Mouse (Mus musculus): Measurements from ENCODE around the gene Rpl23a. TPM values are rescaled to one million over a fixed set of nuclear protein-coding genes. Genes with fewer than 3 reads are reported as not detected.

Rpl23a gene
- polyA plus RNA-seq, 1 experiment = 4,612 TPM

- no peaks in the 10 kb centered on the region for H3K79me2 ChIP-seq (ENCODE audit: control insufficient read depth, insufficient read depth)
- H3K27me3 ChIP-seq (ENCODE audit: control insufficient read depth, insufficient read depth, insufficient read length) = no peaks in the 10 kb centered on the region
- H3K36me3 ChIP-seq (ENCODE audit: control insufficient read depth, insufficient read depth) = peaks cover 30% of the 10 kb centered on the region
- TF ChIP-seq CEBPB (IDR thresholded peaks at IDR 0.05; ENCODE audit: low read depth) (no peak), MAX (IDR thresholded peaks at IDR 0.05) (no peak), USF1 (IDR thresholded peaks at IDR 0.05; ENCODE audit: low read depth) (no peak), MYOG (IDR thresholded peaks at IDR 0.05; ENCODE audit: control insufficient read depth, extremely low read depth, insufficient read length) (no peak), FOSL1 (IDR thresholded peaks at IDR 0.05; ENCODE audit: insufficient read depth, low read length, poor library complexity, severe bottlenecking) (no peak), MYOD1 (IDR thresholded peaks at IDR 0.05; ENCODE audit: control insufficient read depth, insufficient read length, low read depth) (no peak), CTCF (IDR thresholded peaks at IDR 0.05; ENCODE audit: control insufficient read depth, insufficient read depth, insufficient read length) (no peak)
- H3K4me3 ChIP-seq (ENCODE audit: insufficient read depth, poor library complexity, severe bottlenecking) = no peak overlapping the region
- no peaks in the 10 kb centered on the region for H3K79me3 ChIP-seq (ENCODE audit: low read depth)
- H3ac ChIP-seq (ENCODE audit: control insufficient read depth, insufficient read length, low read depth) = no peak overlapping the region
These were observed 19.0 kb upstream of the Rpl23a start for GRCm38 (mm10) chr11:78202372-78202771.

DNA sequence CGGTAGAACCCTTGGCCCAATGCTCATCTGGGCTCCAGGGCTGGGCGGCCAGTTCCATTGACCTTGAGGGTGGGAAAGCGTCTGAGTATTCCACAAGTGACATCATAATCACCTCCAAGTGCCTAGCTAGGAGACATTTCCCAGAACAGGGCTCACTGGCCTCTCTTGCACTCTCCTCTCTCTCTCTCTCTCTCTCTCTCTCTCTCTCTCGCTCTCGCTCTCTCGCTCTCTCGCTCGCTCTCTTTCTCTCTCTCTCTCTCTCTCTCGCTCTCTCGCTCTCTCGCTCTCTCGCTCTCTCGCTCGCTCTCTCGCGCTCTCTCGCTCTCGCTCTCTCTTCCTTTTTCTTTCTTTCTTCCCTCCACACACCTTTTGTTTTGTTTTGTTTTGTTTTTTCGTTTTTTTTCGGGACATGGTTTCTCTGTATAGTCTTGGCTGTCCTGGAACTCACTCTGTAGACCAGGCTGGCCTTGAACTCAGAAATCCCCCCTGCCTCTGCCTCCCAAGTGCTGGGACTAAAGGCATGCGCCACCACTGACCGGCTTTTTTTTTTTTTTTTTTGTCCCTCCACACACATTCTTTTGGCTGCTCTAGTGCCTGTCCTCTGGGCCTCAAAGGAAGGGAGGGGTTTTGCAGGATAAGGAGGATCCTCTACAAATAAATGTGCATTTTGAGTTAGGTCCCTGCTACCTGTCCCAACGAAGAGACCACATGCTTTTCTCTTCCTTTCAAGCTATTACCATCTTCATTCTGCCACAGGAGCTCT lies 11.9 kb upstream of the Rpl23a start:
- Histone ChIP-seq H3K27me3 (ENCODE audit: control insufficient read depth, insufficient read depth, insufficient read length) (no peaks in the 10 kb centered on the region), H3K36me3 (ENCODE audit: control insufficient read depth, insufficient read depth) (peaks cover 51% of the 10 kb centered on the region), H3K79me2 (ENCODE audit: control insufficient read depth, insufficient read depth) (peaks cover 14% of the 10 kb centered on the region), H3K4me3 (ENCODE audit: insufficient read depth, poor library complexity, severe bottlenecking) (no peak overlapping the region), H3K79me3 (ENCODE audit: low read depth) (peaks cover 6% of the 10 kb centered on the region), H3ac (ENCODE audit: control insufficient read depth, insufficient read length, low read depth) (no peak overlapping the region)
- TF ChIP-seq MYOG (IDR thresholded peaks at IDR 0.05; ENCODE audit: control insufficient read depth, extremely low read depth, insufficient read length) (no peak), MYOD1 (IDR thresholded peaks at IDR 0.05; ENCODE audit: control insufficient read depth, insufficient read length, low read depth) (no peak), USF1 (IDR thresholded peaks at IDR 0.05; ENCODE audit: low read depth) (no peak), CEBPB (IDR thresholded peaks at IDR 0.05; ENCODE audit: low read depth) (no peak), CTCF (IDR thresholded peaks at IDR 0.05; ENCODE audit: control insufficient read depth, insufficient read depth, insufficient read length) (no peak)

GRCm38 (mm10) chr11:78194411-78195100 lies 11.2 kb upstream of the Rpl23a start:
- H3K27me3 ChIP-seq (ENCODE audit: control insufficient read depth, insufficient read depth, insufficient read length) = no peaks in the 10 kb centered on the region
- TF ChIP-seq MYOD1 (IDR thresholded peaks at IDR 0.05; ENCODE audit: control insufficient read depth, insufficient read length, low read depth) = no peak
- no peak for TF ChIP-seq USF1 (IDR thresholded peaks at IDR 0.05; ENCODE audit: low read depth)
- TF ChIP-seq CEBPB (IDR thresholded peaks at IDR 0.05; ENCODE audit: low read depth) = no peak
- no peak for TF ChIP-seq FOSL1 (IDR thresholded peaks at IDR 0.05; ENCODE audit: insufficient read depth, low read length, poor library complexity, severe bottlenecking)
- no peak for TF ChIP-seq MYOG (IDR thresholded peaks at IDR 0.05; ENCODE audit: control insufficient read depth, extremely low read depth, insufficient read length)
- no peak for TF ChIP-seq MAX (IDR thresholded peaks at IDR 0.05)
- H3K79me2 ChIP-seq (ENCODE audit: control insufficient read depth, insufficient read depth) = peaks cover 21% of the 10 kb centered on the region
- H3ac ChIP-seq (ENCODE audit: control insufficient read depth, insufficient read length, low read depth) = no peak overlapping the region
- H3K4me3 ChIP-seq (ENCODE audit: insufficient read depth, poor library complexity, severe bottlenecking) = no peak overlapping the region
- peaks cover 57% of the 10 kb centered on the region for H3K36me3 ChIP-seq (ENCODE audit: control insufficient read depth, insufficient read depth)
- peaks cover 11% of the 10 kb centered on the region for H3K79me3 ChIP-seq (ENCODE audit: low read depth)

GRCm38 (mm10) chr11:78193113-78193512 lies 9.7 kb upstream of the Rpl23a start, which contains the start of gene Proca1:
Gene Proca1 (plus strand): TSS chr11:78193392.
- no peak for TF ChIP-seq USF1 (IDR thresholded peaks at IDR 0.05; ENCODE audit: low read depth)
- no peak for TF ChIP-seq FOSL1 (IDR thresholded peaks at IDR 0.05; ENCODE audit: insufficient read depth, low read length, poor library complexity, severe bottlenecking)
- no peak for TF ChIP-seq MYOD1 (IDR thresholded peaks at IDR 0.05; ENCODE audit: control insufficient read depth, insufficient read length, low read depth)
- TF ChIP-seq CTCF (IDR thresholded peaks at IDR 0.05; ENCODE audit: control insufficient read depth, insufficient read depth, insufficient read length) = no peak
- TF ChIP-seq CEBPB (IDR thresholded peaks at IDR 0.05; ENCODE audit: low read depth) = no peak
- no peak for TF ChIP-seq MAX (IDR thresholded peaks at IDR 0.05)
- no peak for TF ChIP-seq MYOG (IDR thresholded peaks at IDR 0.05; ENCODE audit: control insufficient read depth, extremely low read depth, insufficient read length)
- H3K4me3 ChIP-seq (ENCODE audit: insufficient read depth, poor library complexity, severe bottlenecking) = no peak within 1 kb of the TSS
- no peak within 1 kb of the TSS for H3ac ChIP-seq (ENCODE audit: control insufficient read depth, insufficient read length, low read depth)
- peaks cover 35% of the 10 kb centered on the region for H3K79me2 ChIP-seq (ENCODE audit: control insufficient read depth, insufficient read depth)
- H3K79me3 ChIP-seq (ENCODE audit: low read depth) = peaks cover 11% of the 10 kb centered on the region
- peaks cover 57% of the 10 kb centered on the region for H3K36me3 ChIP-seq (ENCODE audit: control insufficient read depth, insufficient read depth)
- H3K27me3 ChIP-seq (ENCODE audit: control insufficient read depth, insufficient read depth, insufficient read length) = no peaks in the 10 kb centered on the region

GRCm38 (mm10) chr11:78190041-78190440 lies 6.7 kb upstream of the Rpl23a start:
- Histone ChIP-seq H3K79me3 (ENCODE audit: low read depth) (peaks cover 11% of the 10 kb centered on the region), H3K36me3 (ENCODE audit: control insufficient read depth, insufficient read depth) (peaks cover 52% of the 10 kb centered on the region), H3K27me3 (ENCODE audit: control insufficient read depth, insufficient read depth, insufficient read length) (no peaks in the 10 kb centered on the region), H3K79me2 (ENCODE audit: control insufficient read depth, insufficient read depth) (peaks cover 45% of the 10 kb centered on the region), H3K4me3 (ENCODE audit: insufficient read depth, poor library complexity, severe bottlenecking) (no peak overlapping the region), H3ac (ENCODE audit: control insufficient read depth, insufficient read length, low read depth) (no peak overlapping the region)
- TF ChIP-seq MYOD1 (IDR thresholded peaks at IDR 0.05; ENCODE audit: control insufficient read depth, insufficient read length, low read depth) = no peak
